In genomic region chr12:25352160-25352559, GRCm38 (mm10) we compare ENCODE assay signal across 16 mouse cellular contexts.
"Had no signal": no experiment of that assay in that cellular context is flagged by ENCODE, and none has a peak within 500 bp of the region (broad histone marks: within the 10 kb centered on the region; RNA-seq: fewer than 3 reads in every experiment).

No protein-coding gene starts in this region.

- H3K4me1 ChIP-seq: liver, embryonic 13.5 days; liver, embryonic 15.5 days; lung, embryonic 15.5 days; midbrain, embryonic 12.5 days; midbrain, embryonic 15.5 days had no signal

- ATAC-seq: liver, postnatal 0 days; lung, postnatal 0 days; midbrain, embryonic 15.5 days had no signal

- H3K27me3 ChIP-seq: liver, embryonic 13.5 days; liver, embryonic 15.5 days; lung, embryonic 15.5 days; midbrain, embryonic 12.5 days; midbrain, embryonic 15.5 days; neural tube, embryonic 12.5 days had no signal

- DNase-seq: liver, embryonic 13.5 days; liver, postnatal 0 days; lung, adult 2 months; lung, postnatal 14 days; lung, postnatal 36 days; right cerebral cortex, postnatal 14 days; thymus, adult 18-20 months; thymus, postnatal 36 days had no signal

- H3K4me2 ChIP-seq: liver, embryonic 13.5 days; liver, embryonic 15.5 days; lung, embryonic 15.5 days; midbrain, embryonic 12.5 days; midbrain, embryonic 15.5 days; neural tube, embryonic 12.5 days had no signal

- H3K9me3 ChIP-seq: liver, embryonic 13.5 days; liver, embryonic 15.5 days; lung, embryonic 15.5 days; midbrain, embryonic 12.5 days; midbrain, embryonic 15.5 days; neural tube, embryonic 12.5 days had no signal

- H3K4me3 ChIP-seq: liver, embryonic 13.5 days; liver, embryonic 15.5 days; lung, embryonic 15.5 days; megakaryocyte, embryonic 14.5 days; midbrain, embryonic 12.5 days; midbrain, embryonic 15.5 days; neural tube, embryonic 12.5 days had no signal

- H3K27ac ChIP-seq: liver, embryonic 13.5 days; liver, embryonic 15.5 days; lung, embryonic 15.5 days; macrophage; midbrain, embryonic 12.5 days; midbrain, embryonic 15.5 days; neural tube, embryonic 12.5 days had no signal

- H3K36me3 ChIP-seq: liver, embryonic 13.5 days; liver, embryonic 15.5 days; lung, embryonic 15.5 days; midbrain, embryonic 12.5 days; midbrain, embryonic 15.5 days; neural tube, embryonic 12.5 days had no signal

- H3K9ac ChIP-seq: liver, embryonic 13.5 days; liver, embryonic 15.5 days; liver, postnatal 0 days; lung, embryonic 15.5 days; midbrain, embryonic 12.5 days; midbrain, embryonic 15.5 days; neural tube, embryonic 12.5 days had no signal
